Mouse (Mus musculus) naive thymus-derived CD4-positive, alpha-beta T cell, adult 2 months (primary cell): Measurements from ENCODE around the gene Spdye4c.

Experiments
- DNase-seq: peaks from one replicate; pipeline ENCODE4 v3.0.0-alpha.2; 2011; ENCODE audit warnings: low read depth

The Spdye4c gene

DNA sequence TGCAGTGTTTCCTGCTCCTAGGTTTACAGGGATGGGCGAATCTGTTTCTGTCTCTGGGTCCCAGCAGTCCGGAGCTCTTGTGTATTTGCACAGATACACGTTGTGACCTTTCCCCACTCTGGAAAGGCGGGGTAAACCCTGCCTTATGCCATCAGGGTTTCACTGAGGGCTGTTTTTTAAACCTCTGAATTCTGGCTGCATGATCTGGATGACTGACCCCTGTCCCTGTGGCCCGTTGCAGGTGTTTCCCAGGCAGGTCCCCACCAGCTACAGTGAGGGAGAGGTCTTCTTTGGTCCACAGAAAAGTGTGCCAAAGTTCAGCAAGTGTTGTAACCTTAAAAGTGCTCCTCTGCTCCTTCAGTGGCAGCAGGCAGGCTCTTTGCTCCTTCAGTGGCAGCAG is 18.3 kb downstream of the Spdye4c start:
- no peak for DNase-seq

DNA sequence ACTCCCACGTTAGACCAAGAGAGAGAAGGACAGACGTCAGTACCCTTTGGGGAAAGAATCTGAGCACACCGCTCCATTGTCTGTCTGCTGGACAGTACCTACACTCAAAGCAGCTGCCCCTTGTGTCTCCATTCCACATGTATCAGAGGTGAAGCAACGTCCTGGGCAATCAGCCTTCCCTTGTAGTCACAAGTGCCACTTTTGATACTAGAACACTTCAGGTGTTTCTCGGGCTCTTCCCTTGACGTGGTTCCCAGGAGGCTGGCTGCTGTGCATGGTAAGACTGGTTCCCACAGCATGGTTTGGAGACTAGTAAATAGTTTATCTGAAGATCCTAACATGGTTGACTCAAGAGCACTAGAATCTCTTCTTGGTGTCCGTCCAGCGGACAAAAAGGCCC is 20.2 kb downstream of the Spdye4c start:
- no peak for DNase-seq

DNA sequence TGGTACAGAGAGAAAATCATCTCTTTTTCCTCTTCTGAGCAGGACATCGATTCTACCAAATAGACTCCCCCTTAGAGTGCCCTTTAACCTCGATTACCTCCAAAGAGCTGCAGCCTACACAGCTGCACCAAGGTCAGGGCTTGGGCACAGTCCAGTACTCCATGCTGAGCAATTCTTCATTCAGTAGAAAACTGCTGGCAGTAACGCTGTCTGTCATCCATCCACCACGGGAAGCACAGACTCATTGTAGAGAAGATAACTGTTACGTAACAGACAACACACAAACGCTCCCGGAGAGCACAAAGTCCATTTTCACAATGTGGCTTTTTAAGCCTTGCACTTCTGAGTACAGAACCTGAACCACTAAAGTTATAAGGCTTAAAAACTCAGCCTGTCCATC is 21.3 kb downstream of the Spdye4c start:
- DNase-seq: no peak

DNA sequence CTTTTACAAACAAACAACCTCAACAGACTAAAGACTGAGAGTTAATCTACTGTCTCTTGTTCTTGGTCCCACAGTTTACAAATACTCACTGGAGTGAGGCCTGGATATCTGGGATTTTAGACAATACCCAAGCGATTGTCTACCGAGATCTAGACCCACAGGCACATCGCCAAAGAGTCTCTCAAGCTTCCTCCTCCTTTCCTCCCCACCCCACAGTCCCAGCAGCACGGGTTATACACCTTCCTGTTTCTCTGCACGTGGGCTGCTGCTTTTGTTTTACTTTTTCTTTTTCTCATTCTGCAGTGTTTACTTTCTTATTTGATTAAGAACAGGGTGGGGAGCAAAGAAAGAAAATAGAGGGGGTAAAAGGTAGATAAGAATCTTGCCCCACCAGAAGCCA is 22.4 kb downstream of the Spdye4c start:
- DNase-seq: no peak

DNA sequence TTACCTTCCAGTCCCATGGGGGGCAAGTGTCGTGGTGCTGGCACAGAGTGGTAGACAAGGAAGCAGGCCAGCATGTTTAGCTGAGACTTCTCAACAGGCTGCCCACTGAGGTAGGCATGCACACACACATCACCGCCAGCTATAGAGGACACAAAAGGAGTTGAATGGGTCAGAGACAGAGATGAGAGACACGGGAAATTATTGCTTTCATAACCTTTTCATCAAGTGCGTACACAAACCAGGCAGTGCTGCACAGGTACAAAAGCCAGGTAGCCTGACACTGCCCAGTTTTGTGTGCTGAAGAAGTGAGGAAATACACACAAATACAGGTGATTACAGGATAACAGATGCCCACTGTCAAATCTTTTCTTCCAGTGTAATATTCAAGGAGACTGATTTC is 24.4 kb downstream of the Spdye4c start:
- DNase-seq: no peak

DNA sequence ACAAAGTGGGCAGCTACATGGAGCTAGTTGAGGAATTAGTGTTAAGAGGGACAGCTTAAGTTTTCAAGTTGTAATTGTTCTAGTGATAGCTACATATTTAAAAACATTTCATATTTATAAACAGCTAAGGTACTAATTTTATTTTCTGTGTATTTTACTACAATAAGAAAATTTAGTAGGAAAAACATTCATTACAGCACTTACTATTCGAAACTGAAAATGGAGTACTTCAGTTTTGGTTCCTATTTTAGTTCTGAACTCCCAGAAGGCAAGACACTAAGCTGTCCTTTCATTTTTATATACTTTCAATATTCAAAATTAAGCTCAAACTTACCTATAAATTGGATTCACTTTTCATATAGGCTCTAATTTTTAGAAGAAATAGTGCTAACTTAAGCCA is 29.6 kb downstream of the Spdye4c start:
- DNase-seq: no peak
